Mouse (Mus musculus) stomach, postnatal 0 days (tissue): ENCODE results near the gene Gm28230. TPM values are rescaled to one million over a fixed set of nuclear protein-coding genes. Genes with fewer than 3 reads are reported as not detected.

Source experiments
- ATAC-seq: fragments of 200-750 bp; cut with Nextera tagmentation; 2 replicates; pipeline ENCODE4 v1.8.0; 2017; ENCODE audit not compliant: low FRiP score, low TSS enrichment
- DNase-seq: peaks from one replicate; pipeline ENCODE4 v3.0.0-alpha.2; 2016; ENCODE audit warnings: low spot score
- H3K27ac ChIP-seq: fragments of 300-500 bp; sonication (generic); replicated peaks from 2 replicates; pipeline ENCODE4 v1.5.1; 2014; ENCODE audit warnings: mild to moderate bottlenecking, control low read depth
- H3K27me3 ChIP-seq: fragments of 300-500 bp; sonication (generic); 2 replicates; pipeline ENCODE4 v1.6.1; 2014; ENCODE audit warnings: low read length; ENCODE audit not compliant: control insufficient read depth, insufficient read depth
- H3K36me3 ChIP-seq: fragments of 300-500 bp; sonication (generic); 2 replicates; pipeline ENCODE4 v1.6.1; 2014; ENCODE audit warnings: low read length, mixed read lengths; ENCODE audit not compliant: control insufficient read depth, insufficient read depth
- H3K4me1 ChIP-seq: fragments of 300-500 bp; sonication (generic); replicated peaks from 2 replicates; pipeline ENCODE4 v1.6.1; 2014; ENCODE audit warnings: antibody characterized with exemption; ENCODE audit not compliant: control insufficient read depth, insufficient read depth
- H3K4me2 ChIP-seq: fragments of 300-500 bp; sonication (generic); replicated peaks from 2 replicates; pipeline ENCODE4 v1.6.1; 2014; ENCODE audit warnings: low read depth, mild to moderate bottlenecking, control low read depth, moderate library complexity
- H3K4me3 ChIP-seq: fragments of 300-500 bp; sonication (generic); 2 replicates; pipeline ENCODE4 v1.5.1; 2014; ENCODE audit warnings: low read depth, low read length, control low read depth
- H3K9ac ChIP-seq: fragments of 300-500 bp; sonication (generic); 2 replicates; pipeline ENCODE4 v1.6.1; 2014; ENCODE audit warnings: mild to moderate bottlenecking, low read length, control low read depth, mixed read lengths
- H3K9me3 ChIP-seq: fragments of 300-500 bp; sonication (generic); 2 replicates; pipeline ENCODE4 v1.6.1; 2016; ENCODE audit warnings: low read length; ENCODE audit not compliant: control insufficient read depth
- CTCF ChIP-seq: IDR thresholded peaks from 2 replicates; pipeline ENCODE4 v1.5.1; 2016; ENCODE audit warnings: antibody characterized with exemption, low read depth, mild to moderate bottlenecking, moderate library complexity
- EP300 ChIP-seq: optimal IDR thresholded peaks from 2 replicates; pipeline ENCODE3; 2016; ENCODE audit warnings: antibody characterized with exemption
- WGBS: fragments of 180-500 bp; shearing (Covaris S2); extraction: QIAGEN DNeasy Blood & Tissue Kit; methylation state at CpG from one replicate; pipeline ENCODE4 v1.1.7; 2014; 5-methylcytosine and 5-hydroxymethylcytosine counted together
- polyA plus RNA-seq: library from polyadenylated mRNA; unstranded; fragments of >200 nt; fragmentation: Nextera tagmentation; extraction: Ambion mirVana; gene quantifications from 2 replicates; pipeline ENCODE4 v1.2.1, GENCODE M21; 2015

The Gm28230 gene
- polyA plus RNA-seq, 1 experiment from 2014 or later, result not detected

GRCm38 (mm10) chr2:74731799-74732512 is 5.4 kb downstream of the Gm28230 start:
- TF ChIP-seq CTCF (no peak), EP300 (no peak)
- no peak for ATAC-seq
- H3K36me3 ChIP-seq, result no peaks in the 10 kb centered on the region
- H3K4me3 ChIP-seq, result no peak overlapping the region
- no peaks in the 10 kb centered on the region for H3K9me3 ChIP-seq
- no peak overlapping the region for H3K9ac ChIP-seq
- DNase-seq, result no peak
- no peak overlapping the region for H3K4me2 ChIP-seq
- no peaks in the 10 kb centered on the region for H3K4me1 ChIP-seq
- H3K27me3 ChIP-seq, result peaks cover 24% of the 10 kb centered on the region
- WGBS, result 20% methylated on average over 9 of the region's 9 CpGs
- no peak overlapping the region for H3K27ac ChIP-seq

- DNase-seq, result no peak
- Histone ChIP-seq H3K9ac (no peak overlapping the region), H3K9me3 (no peaks in the 10 kb centered on the region), H3K36me3 (no peaks in the 10 kb centered on the region), H3K27ac (no peak overlapping the region), H3K27me3 (peaks cover 28% of the 10 kb centered on the region), H3K4me2 (peak overlapping the region; percentile 25), H3K4me1 (no peaks in the 10 kb centered on the region), H3K4me3 (peak overlapping the region; percentile 19)
- ATAC-seq, result no peak
- TF ChIP-seq CTCF (no peak), EP300 (no peak)
- 3% methylated on average over 52 of the region's 52 CpGs for WGBS
These were observed 6.2 kb downstream of the Gm28230 start for GRCm38 (mm10) chr2:74732513-74733316.

DNA sequence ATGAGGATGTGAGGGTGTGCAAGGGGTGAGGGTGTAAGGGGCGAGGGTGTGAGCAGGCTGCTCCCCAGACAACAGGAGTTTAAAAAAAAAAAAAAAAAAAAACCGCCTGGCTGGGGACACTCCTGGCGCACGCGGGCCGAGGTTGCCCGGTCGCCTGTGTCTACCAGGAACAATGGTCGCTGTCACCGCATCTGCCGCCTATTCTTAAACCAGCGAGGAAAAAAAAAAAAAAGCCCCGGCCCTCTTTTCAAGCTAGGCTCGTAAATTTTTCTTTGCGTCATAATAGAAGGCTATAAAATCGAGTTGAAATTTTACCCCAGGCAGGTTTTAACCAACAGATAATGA is 6.8 kb downstream of the Gm28230 start:
- H3K36me3 ChIP-seq, result no peaks in the 10 kb centered on the region
- TF ChIP-seq CTCF (no peak), EP300 (no peak)
- WGBS, result 5% methylated on average over 14 of the region's 16 CpGs
- no peaks in the 10 kb centered on the region for H3K9me3 ChIP-seq
- H3K27ac ChIP-seq, result no peak overlapping the region
- no peak overlapping the region for H3K4me3 ChIP-seq
- H3K4me2 ChIP-seq, result no peak overlapping the region
- H3K27me3 ChIP-seq, result peaks cover 34% of the 10 kb centered on the region
- H3K9ac ChIP-seq, result no peak overlapping the region
- DNase-seq (no peak), ATAC-seq (no peak)
- no peaks in the 10 kb centered on the region for H3K4me1 ChIP-seq

DNA sequence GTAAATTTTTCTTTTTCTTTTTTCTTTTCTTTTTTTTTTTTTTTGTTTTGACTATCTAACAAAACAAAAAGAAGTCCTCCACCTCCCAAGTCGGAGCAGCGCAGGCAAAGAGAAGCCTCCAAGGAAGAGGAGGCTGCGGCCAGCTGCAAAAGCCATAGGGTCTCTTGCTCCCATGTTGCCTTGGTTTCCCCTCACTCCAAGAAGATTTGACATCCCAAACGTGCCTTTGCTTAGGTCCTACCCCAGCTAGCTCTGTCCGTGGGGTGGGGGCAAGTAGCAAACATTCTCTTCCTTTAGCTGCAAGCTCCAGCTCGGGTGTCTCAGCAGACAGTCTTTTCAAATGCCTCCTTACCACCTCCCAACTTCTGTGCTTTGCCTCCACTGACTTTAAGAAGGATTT is 7.2 kb downstream of the Gm28230 start:
- WGBS, result 19% methylated on average over 6 of the region's 6 CpGs
- Histone ChIP-seq H3K9ac (no peak overlapping the region), H3K27me3 (peaks cover 36% of the 10 kb centered on the region), H3K36me3 (no peaks in the 10 kb centered on the region), H3K4me1 (no peaks in the 10 kb centered on the region), H3K4me2 (no peak overlapping the region), H3K9me3 (no peaks in the 10 kb centered on the region), H3K4me3 (no peak overlapping the region), H3K27ac (no peak overlapping the region)
- ATAC-seq (no peak), DNase-seq (no peak)
- TF ChIP-seq EP300, result no peak
- no peak for TF ChIP-seq CTCF

DNA sequence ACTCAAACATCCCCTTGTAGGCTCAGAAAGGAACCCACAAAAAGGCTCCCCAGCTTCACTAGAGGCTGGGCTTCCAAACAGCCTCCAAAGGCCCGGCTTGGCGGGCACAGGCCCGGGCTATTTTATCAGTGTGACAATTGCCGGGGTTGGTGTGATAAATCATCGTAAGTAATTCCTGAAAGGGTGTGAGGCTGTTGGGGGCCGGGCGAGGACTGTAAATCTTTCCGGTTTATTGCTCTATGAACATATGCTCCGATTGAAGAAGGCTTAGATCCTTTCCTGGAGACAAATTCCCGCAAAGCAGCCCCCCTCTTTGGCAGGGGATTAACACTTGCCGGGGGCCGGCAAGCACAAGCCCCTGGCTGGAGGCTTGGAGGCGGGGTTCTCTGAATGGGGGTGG is 7.9 kb downstream of the Gm28230 start:
- H3K4me2 ChIP-seq, result no peak overlapping the region
- no peak overlapping the region for H3K27ac ChIP-seq
- no peaks in the 10 kb centered on the region for H3K9me3 ChIP-seq
- H3K27me3 ChIP-seq, result peaks cover 41% of the 10 kb centered on the region
- no peak overlapping the region for H3K4me3 ChIP-seq
- H3K4me1 ChIP-seq, result no peaks in the 10 kb centered on the region
- H3K9ac ChIP-seq, result no peak overlapping the region
- no peak for TF ChIP-seq EP300
- no peak for TF ChIP-seq CTCF
- DNase-seq, result no peak
- 12% methylated on average over 13 of the region's 13 CpGs for WGBS
- no peaks in the 10 kb centered on the region for H3K36me3 ChIP-seq
- ATAC-seq, result no peak

DNA sequence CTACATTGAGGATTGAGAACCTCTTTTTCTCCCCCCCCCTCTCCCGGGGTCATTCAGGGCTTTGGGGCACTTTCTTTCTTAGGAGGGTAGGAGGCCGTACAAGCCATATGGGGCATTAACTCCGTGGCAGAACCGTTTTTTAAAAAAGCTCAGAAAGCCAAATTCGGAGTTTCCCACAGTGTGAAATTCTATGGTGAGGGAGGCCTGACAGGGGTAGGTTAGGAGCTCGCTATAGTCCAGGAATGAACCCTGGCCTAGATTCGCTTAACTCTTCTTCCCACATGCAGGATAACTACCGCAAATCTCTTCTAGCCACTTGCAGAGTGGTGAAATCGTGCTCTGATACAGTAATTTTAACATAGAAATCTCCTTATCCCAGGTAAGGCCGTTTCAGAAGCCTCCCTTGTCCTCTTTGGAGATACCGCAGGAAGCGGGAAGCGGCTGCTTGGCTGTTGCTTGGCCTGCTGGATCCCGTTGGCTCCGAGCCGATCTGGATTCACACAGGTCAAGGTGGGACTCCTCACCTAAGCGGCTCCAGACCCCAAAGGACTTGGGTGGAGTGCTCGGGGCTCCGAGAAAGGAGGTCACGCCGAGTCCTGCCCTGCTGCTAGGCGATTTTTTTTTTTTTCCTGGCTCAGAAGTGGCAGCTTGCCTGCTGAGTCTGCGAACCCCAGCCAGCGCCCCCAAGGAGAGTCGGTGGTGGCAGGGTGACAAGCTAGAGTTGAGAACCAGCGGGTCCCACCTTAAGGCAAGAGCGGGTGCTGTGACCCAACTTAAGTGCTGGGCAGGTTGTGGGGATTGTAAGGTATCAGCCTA is 8.7 kb downstream of the Gm28230 start:
- no peaks in the 10 kb centered on the region for H3K36me3 ChIP-seq
- H3K4me3 ChIP-seq, result no peak overlapping the region
- 14% methylated on average over 27 of the region's 27 CpGs for WGBS
- no peak overlapping the region for H3K27ac ChIP-seq
- ATAC-seq (no peak), DNase-seq (no peak)
- no peak overlapping the region; the same call in 1 of the 2 replicates for H3K4me2 ChIP-seq
- H3K4me1 ChIP-seq, result no peaks in the 10 kb centered on the region
- no peaks in the 10 kb centered on the region for H3K9me3 ChIP-seq
- TF ChIP-seq EP300 (no peak), CTCF (no peak)
- H3K9ac ChIP-seq, result no peak overlapping the region
- peaks cover 42% of the 10 kb centered on the region for H3K27me3 ChIP-seq
